Mouse (Mus musculus) ZHBTc4 (cell line): ENCODE measurements around the gene Medag.

ENCODE experiments used
- DNase-seq: peaks from one replicate; pipeline ENCODE4 v3.0.0-alpha.2; 2011; ENCODE audit warnings: low read depth, low spot score

Medag gene

DNA sequence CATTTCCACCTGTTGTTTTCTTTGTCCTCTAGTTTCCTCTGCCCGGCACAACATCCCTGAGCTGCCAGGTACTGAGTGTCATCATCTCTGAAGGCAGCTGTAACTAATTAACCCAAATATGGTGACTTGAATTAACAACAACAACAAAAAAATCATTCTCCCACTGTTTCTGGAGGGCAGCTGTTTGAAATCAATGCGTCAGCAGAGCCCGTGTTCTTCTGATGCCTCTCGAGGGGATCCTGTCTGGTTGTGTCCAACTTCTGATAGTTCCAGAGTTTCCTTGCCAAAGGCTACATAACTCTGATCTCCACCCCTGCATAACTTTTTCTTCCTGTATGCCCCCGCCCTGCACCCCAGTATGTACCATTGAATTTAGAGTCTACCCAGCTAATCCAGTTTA, 28.9 kb upstream of the Medag start:
- no peak for DNase-seq

DNA sequence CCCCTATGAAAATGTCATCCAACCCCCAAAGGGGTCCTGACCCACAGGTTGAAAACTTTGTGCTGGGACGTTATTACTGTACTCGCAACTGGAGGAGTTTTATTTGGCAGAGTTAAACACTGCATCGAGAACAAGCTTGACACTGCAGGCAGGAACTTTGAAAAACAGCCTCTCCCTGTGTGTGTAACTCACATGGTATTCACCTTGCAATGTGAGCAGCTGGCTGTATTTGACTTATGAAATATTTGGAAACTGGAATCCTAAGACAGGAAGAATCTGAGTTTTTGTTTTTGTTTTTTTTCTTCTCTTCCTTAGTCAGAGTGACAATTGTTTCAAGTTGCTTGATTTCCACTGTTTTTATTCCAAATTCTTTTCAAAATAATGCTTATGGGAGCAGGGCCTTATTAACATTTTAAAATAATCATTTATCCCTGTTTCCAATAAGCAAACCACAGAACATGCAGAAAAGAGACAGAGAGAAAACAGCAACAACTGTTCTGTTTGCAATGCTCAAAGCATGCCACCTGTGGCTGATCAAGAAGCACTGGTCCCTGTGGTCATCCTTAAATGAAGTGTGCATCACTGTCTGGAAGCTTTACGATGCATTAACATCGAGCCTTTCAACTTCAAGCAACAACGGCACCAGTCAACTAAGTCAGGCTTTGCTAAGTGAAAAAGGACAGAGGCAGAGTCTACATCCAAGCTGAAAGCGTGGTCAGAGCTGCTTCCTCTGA, 26.2 kb upstream of the Medag start:
- DNase-seq, result no peak

DNA sequence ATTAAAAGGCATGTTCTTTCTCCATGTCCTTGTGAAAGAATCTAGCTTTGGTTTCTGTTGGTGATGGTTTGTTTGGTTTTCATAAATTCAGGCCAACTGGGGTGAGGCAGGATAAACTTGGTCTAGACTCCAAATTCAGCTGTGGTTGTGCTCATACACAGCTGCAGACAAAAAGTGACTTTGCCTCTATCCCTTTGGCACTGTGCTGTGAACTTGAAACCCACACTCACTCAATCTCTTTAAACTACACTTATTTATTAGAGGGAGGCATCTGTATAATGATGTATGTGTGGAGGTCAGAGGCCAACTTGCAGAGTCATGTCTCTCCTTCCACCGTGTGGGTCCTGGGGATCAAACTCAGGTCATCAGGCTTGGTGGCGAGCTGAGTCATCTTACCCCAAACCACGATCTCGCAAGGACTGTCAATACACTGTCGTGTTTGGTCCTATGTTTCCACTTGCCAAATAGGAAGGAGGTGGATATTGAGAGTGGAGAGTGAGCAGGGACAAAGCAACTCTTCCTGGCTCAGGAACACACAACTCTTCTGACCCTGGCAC, 25.2 kb upstream of the Medag start:
- DNase-seq, result no peak

DNA sequence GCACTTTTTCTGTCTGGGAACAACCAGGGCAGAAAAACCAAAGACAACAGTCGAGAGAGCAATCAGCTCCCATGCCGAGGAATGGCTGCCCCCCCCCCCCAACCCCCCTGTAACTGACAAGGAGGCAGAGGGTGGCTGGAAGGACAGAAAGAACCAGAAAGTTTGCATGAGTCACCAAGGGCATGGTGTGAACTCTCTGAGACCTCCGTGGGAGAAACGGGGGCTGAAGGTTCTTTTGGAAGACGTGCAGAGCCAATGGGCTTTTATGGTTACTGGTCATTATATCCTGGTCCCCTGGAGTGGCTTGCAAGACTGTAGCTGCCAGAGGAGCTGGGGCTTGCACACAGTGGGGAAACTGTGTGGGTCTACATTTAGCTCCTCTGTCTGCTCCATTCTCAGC, 22.6 kb upstream of the Medag start:
- DNase-seq, result no peak

DNA sequence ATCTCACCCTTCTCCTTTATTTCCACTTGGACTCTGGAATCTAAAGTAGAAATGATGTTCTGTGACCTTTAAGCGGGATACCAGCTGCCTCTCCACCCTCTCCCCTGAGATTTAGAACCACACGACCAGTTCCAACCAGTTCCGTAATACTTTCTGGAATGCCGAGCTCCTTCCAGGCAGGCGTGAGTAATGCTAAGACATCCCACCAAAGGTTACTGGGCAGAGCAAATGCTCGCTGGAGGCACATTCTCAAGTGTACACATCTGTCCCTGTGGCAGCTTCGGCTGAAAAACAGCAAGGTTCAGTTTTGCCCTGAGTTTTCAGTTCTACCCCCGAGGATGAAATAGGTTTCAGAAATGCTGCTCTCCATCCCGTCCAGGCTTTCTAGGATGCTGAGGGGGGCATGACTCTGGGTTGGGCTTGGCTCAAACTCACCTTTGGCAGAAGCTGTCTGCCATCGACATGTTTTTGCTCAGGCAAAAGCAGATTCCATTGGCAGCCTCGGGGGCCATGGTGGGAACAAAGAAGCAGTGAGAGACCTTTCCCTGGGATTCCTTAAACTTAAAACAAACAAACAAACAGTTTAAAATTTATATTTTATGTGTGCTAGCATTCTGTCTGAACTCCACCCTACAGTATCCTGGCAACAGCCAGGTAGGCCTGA, 21.9 kb upstream of the Medag start:
- DNase-seq, result peak; percentile 89

DNA sequence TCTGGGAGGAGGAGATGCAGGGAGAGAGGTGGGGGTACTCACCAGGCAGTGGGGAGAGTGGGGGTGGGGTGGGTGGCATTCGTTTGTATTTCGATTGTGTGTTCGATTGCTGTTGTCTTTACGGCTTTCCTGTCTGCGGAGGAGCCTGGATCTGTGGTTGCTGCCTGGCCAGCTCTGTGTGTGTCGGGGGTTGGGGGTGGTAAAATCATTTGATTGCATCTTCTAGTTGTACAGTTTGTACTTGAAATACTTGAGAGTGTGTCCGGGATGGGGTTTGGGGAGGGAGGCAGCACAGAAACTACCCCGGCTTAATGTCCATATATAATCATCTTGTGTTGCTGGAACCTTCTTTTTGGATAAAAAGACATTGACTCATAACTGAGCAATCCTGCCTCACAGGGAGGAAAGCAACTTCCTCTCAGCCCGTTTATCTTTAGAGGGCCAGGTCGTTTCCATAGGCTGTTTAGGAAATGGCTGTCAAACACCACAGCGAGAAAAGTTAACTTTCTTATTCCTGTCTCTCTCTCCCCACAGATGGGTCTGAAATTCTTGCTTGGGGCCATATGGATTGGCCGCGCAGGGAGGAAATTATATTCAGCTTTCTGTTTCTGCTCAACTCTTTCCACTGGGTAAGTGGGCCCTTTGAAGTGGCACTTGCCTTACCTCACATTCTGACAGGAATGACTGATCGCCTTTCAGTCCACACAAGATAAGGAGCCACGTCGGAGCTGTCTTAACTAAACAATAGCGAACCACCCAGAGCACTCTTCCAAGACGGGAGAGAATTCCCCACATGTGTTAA, 19.8 kb upstream of the Medag start:
- no peak for DNase-seq

DNA sequence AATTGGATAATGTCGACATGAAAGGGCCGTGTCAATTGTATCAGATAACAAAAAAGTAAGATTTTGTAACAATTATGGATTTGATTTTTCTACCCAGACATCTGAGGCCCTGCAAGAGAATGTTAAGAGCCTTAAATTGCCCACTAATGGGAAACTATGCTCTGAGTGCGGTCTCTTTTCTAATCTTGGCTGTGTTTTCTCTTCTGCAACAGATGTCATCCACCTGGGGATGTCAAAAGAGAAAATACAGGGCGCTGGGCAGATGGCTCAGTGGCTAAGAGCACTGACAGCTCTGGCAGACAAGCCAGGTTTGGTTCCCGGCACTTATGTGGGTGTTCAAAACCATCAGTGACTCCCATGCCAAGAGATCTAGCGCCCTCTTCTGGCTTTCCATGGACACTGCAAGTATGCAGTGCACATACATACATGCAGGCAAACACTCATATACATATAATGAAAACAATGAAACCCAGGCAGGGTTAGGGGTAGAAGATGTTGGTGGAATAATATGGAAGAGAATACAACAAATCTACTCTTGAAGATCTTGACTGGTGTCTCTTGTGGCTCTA, 19.0 kb upstream of the Medag start:
- peak; percentile 69 for DNase-seq

DNA sequence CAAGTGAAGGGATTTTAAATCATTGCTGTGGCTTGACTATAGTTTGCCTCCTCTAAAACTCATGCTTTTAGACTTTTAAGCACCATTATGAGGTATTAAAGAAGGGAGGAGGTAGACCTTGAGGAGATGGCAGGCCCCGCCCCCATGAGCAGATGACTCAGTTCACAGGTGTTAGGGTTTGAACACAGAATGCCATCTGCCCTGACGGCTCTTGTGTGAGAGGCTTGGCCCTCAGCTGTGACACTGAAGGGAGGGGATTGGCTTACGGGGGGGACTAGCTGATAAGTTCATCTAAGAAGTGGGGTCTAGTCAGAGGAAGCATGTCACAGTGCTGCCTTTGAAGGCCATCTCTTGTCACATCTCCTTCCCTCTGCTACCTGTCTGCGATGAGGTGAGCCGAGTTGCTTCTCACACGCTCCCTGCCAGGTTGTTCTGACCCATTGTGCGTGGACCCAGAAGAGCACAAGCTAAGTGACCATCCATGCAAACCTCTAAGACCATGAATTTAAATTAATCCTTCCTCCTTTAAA, 10.0 kb upstream of the Medag start:
- DNase-seq, result no peak

DNA sequence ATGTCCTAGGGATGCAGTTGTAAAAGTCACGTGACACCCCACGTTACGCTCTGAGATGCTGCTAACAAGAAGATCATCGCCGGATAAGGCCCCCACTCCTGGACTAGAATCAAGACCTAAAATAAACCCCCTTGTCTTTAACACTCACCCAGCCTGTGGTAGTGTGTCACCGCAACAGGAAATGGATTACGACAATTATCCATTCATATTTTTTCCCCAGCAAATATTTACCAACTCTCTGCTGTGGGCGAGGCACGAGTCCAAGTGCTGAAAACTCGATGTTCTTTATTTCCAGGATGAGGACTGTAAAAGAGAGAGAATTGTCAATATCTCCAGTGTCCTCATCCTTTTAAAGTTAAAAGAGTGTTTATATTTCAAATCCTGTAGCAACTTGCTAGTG, 9.5 kb upstream of the Medag start:
- DNase-seq, result no peak

DNA sequence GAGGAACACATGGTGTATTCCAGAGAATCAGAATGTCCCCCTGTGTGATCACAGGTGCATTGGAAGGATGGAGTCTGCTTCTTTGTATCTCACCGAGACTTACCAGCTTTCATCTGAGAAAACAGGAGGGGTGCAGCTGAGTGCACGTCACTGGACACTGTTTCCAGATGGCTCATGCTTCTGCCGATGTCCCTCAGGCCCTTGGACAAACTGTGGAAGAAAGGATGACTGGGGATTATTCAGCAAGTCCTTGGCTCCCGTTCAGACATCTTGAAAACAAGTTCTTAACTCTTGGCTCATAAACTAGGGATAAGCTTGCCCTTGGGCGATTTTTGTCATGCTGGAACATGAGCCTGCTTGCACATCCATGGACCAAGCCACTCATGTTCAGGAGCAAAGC, 8.2 kb upstream of the Medag start:
- DNase-seq, result no peak

DNA sequence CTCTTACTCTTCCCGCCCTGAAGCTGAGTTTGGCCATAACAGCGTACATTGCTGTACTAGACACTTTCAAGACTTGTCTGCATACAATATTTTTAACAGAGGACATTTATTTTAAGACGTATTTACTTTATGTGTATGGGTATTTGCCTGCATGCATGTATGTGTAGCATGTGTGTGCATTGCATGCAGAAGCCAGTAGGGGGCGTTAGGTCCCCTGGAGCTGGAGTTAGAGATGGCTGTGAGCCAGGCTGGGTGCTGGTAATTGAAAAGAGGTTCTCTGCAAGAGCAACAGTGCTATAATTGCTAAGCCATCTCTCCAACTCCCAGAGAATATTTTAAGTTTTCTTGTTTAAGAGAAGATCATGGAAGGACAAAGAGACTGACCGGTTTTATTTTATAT, 6.8 kb upstream of the Medag start:
- peak; percentile 51 for DNase-seq

DNA sequence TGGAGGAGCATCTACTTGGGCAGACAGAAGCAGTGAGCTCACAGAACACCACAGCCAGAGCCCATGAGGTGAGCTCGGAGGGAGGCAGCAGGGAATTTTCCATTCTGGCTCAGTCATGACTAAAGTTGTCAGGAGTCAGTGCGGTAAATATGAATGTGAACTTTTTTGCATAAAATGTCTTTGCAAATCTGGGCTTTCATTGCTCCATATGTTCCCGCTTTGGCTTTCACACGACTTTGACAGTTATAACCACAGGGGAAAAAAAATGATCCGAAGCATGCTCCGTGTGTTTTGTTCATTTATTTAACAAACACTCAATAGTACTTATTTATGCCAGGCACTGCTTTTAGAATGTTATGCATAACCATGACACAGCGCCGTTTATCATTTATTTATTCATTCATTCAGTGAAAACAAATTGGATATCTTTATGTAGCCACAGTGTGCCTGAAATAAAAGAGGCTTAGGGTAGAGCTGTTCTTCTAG, 4.7 kb upstream of the Medag start:
- no peak for DNase-seq

DNA sequence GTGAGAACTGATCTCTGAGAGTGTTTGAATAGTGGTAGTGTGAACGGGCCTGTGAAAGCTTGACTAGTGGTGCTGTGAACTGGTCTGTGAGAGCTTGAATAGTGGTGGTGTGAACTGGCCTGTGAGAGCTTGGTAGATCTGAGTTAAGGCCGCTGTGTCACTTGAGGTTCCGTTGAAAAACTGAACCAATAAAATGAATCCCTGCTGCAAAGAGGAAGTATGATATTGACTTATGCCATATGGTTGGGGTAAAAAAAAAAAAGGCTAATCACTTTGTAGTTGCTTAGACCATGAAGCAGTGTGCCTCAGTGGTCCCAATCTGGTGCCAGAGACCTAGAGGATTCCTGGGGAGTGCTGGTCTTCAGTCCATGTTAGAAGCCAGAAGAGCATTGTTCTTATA, 2.0 kb upstream of the Medag start:
- DNase-seq, result no peak

DNA sequence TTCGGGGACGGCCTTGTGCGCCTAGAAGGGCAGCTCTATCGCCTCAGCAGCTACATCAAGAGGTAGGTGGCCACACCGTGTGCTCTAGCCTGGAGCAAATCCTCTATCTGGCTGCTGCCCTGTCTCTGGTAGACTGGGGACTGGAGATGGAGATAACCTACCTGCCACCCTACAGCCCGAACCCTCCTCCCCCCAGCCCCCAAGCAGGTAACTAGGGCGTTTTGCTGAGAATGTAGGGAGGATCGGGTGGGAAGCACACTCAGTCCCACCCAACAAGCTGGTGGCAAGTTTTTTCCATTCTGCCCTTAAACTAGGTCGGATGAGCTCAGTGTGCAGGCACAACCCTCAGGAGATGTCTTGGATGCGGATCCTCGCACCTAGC, 636 bp downstream of the Medag start:
- no peak for DNase-seq

DNA sequence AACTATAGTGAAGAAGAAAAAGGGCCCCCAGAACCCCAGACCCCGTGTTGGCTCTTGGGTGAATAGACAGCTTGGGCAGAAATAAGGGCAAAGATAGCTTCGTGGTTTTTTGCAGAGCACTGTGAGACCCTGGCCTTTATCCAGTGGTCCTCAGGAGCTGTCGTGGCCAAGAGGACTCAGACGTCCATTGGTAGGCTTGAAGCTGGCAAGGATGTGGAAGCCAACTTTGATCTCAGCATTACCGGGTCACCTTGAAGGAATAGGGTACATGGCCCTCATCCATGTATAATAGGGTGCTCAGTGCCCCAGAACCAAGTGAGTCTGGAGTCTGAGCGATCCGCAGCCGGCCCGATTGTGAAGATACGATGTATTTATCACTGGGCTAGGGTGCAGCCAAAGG, 1.1 kb downstream of the Medag start:
- DNase-seq, result no peak

DNA sequence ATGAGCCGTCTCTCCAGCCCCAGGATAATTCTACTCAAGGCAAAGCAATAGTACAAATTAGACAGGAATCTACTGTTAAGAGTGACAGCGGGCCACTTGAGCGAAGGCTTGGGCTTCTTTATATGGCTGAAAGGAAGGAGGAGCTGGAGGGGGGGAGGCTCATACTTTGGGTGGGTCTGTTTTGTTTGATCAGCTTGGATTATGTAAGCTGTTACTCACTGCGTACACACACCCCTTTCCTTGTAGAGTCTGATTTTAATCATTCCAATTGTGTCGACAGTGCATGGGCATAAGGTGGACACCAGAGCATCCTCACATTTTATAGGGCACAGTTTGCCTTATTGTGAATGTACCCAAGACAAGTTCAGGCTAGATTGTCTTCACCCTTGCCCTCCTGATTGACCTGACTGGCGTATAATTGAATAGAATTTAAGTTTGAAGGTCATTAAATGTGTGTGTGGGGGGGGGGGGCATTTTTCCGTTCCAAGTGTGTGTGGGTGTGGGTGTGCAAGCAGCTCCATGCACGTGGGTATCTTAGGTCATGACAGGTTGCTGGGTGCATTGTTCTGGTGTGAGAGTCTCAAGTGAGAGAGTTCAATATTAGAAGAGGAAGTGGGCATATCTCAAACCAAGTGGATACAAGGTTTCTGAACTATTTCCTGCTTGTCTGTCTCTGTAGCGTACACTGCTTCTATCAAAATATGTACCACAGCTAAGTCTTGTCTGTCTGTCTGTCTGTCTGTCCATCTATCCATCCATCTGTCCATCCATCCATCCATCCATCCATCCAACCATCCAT, 3.0 kb downstream of the Medag start:
- DNase-seq, result no peak

DNA sequence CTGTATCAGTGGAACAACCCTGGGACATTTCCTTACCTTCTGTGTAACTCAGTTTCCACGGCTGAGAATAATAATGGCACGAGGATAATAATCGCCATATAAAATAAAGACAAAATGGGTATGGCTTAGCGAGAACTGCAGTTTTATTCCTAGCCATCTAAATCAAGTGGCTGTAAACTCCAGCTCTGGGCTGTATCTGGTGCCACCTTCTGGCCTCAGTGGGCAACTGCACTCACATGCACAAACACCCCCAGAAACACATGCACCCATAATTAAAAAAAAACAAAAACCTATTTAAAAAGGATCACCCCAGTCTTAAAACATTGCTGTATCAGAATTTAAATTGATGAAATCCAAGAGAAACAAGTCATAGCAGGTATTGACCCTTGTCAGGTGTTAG, 5.8 kb downstream of the Medag start:
- peak; percentile 53 for DNase-seq

DNA sequence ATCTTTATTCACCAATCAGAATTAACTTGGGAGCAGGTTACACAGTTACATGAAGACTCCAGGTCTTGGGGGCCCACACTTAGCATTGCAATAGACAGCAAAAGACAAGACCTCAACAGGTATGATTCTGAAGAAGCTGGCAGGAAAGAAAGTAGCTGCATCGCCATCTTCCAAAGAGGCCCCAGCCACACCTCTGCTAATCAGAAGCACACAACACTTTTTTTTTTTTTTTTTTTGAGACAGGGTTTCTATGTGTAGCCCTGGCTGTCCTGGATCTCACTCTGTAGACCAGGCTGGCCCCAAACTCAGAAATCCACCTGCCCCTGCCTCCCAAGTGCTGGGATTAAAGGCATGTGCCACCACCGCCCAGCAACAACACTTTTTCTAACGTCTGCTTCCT, 15.0 kb downstream of the Medag start:
- DNase-seq, result no peak

DNA sequence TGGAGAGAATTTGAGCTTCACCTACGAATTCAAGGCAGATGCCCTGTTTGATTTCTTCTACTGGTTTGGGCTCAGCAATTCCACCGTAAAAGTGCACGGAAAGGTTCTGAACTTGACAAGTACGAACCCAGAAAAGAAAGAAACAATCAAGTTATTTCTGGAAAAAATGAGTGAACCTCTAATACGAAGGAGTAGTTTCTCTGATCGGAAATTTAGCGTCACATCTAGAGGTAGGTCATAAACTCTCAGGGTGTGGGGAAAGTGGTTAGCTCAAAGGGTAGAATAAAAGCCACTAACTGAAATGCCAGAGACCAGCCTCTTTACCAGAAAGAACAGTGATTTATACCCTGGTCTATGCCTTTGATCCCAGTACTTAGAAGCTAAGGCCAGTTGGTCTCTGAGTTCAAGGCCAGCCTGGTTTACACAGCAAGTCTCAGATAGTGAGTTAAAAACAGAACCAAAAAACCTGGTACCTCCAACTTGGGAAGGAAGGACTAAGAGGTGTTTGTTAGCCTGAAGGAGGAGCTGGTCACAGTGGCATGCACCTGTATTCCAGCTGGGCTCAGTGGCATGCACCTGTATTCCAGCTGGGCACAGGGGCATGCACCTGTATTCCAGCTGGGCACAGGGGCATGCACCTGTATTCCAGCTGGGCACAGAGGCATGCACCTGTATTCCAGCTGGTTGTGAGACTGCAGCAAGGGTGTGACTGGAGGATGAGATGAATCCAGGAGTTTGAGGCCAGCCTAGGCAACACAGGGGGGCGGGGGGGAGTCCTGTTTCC, 15.9 kb downstream of the Medag start:
- no peak for DNase-seq

DNA sequence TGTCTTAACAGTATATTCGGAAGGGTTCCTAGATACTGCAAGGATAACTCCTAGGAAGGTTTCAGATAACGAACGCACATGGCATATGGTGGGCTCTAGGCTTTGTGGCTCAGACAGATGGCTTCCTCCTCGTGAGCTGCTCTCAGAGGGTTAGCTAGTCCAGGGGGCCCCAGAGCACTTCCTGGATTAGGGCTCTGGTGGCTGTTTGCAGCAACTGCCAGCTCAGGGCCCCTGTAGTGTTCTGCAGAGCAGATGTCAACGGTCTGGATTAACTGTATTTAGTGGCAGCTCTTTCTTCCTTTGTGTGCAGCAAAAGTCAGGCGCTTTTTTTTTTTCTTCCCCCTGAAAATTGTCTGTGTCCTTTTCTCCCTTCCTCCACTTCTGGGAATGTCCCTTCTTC, 16.8 kb downstream of the Medag start:
- no peak for DNase-seq
